Mouse (Mus musculus) NIH3T3 (cell line): ENCODE results near the gene Stat5a.
A peak's percentile ranks its signal among the peaks of the same experiment; 100 is the strongest.

Source experiments
- DNase-seq: peaks from one replicate; pipeline ENCODE4 v3.0.0-alpha.2; 2012; ENCODE audit warnings: low read depth

The Stat5a gene

DNA sequence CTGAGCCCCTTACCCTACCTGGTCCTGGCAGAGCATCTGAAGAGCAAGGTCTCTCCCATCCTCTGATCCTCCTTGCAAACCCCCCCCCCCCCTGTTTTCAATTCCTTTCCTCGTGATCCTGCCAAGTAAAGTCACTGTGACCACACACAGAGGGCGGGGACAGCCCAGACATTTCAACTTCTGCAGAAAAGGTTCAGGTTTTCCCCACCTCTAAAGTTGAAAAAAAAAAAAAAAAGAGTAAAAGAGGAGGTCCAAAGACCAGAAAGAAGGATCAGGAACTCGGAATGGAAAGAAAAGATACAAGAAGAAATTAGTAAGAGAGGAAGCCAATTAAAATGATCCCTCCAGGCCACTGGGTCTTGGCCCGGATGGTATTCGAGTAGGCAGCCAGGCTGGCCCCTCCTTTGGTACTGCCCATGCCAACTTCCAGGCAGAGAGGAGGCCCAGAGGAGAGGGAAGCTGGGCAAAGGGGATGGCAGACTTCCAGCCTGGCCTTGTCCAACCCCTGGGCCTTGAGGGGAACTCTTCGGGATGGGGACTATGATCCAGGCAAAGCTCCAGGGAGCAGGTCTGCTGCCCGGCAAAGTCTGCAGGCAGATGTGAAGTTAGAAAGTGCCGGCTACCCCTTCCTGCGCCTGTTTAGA, at the start of gene Stat5a:
Stat5a (plus strand) TSS at position 417 of the 644 bp plus-strand sequence.
- peak; percentile 60 for DNase-seq

DNA sequence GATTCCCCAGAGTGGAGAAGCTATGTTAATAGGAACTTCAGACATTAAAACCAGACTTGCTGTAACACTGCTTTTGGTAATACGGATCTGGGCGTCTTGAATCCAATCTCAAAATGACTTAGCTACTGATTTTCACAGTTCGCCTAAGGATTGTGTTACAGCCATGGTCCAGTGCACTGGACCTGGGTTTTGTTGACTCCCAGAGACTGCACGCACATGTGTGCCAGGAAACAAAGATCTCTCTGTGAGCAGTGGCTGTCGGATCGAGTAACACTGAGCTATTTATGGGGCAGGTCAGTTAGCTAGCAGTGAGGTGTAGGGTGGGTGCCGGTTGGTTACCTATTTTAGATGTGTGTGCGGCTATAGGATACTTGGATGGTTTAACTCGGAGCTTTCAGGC, 48.6 kb upstream of the Stat5a start:
- no peak for DNase-seq

DNA sequence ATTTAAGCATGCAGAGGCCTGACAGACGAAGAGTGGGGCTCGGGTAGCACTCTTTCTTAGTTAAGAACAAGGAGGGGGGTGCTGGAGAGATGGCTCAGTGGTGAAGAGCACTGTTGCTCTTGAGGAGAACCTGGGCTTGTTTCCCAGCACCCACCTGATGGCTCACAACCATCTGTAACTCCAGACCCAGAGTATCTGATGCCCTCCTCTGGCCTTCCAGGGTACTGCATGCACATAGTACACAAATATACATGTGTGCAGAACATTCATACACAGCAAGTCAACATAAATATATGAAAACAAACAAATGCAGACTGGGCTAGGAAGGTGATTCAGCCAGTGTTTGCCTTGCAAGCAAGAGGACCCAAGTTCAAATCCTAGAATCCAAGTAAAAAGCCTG, 48.0 kb upstream of the Stat5a start:
- no peak for DNase-seq

DNA sequence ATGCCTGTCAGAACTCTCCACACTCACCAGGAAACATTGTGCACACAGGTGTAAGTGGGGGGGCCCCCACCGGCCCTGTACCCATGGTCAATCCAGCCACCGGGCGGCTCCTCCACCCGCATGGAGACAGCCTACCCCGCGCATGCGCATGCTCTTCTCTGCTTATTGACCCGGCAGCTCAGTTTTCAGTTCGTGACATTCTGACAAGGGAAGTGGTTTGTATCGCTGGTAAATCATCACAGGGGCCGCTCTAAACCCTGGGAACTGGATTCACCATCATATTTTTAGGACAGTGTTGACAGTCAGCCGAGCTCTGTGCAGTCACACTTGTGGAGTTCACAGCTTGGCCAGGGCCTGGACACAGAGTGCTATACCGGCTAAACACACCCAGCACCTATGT, 44.7 kb upstream of the Stat5a start:
- no peak for DNase-seq

DNA sequence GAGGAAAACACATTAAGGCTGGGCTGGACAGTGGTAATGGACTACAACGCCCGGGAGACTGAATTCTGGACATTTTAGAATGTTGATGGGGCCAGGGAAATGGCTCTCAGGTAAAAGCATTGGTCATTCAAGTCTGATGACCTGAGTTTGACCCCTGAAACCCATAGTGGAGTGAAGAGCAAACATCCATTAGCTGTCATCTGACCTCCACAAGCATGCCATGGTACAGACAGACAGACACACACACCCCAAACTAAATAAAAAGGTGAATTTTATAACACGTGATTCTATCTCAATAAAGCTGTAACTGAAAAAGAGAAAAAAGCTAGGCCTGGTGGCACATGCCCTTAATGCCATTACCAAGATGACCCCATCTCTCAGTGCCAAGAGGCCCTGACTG, 42.8 kb upstream of the Stat5a start:
- DNase-seq: no peak

DNA sequence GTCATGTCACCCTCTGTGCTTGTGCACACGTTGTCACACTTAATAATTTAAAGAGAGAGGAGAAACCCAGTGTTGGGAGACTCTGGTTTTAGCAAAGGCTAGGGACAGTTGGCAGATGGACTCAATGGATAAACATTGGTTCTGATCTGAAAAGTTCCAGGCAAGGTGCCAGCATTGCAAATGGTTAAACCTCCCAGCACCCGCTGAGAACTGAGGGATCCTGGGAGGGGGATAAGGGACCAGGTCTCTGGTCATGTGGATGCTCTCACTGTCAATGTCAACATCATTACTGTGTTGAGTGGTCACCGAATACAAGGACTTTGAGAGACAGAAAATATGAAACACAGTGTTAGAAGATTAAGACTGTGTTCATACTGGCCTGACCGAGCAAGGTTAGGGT, 42.4 kb upstream of the Stat5a start:
- DNase-seq: no peak

DNA sequence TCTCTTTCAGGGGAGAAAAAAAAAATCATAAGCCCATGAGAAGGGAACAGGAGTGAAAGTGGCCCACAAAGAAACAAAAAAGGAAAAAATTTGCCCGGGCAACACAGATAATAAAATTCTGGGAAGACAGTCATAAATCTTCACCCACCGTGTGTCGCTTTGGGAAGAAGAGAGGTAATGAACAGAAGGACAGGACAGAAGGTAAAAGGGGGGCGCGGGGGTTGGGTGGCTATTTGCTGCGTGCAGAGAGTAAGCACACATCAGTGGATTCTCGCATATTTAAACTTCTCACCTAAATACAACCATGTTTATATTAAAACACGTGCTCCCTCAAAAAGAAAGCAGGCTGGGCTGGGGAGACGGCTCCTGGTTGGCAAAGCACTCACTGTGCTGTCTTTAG, 41.8 kb upstream of the Stat5a start:
- no peak for DNase-seq

DNA sequence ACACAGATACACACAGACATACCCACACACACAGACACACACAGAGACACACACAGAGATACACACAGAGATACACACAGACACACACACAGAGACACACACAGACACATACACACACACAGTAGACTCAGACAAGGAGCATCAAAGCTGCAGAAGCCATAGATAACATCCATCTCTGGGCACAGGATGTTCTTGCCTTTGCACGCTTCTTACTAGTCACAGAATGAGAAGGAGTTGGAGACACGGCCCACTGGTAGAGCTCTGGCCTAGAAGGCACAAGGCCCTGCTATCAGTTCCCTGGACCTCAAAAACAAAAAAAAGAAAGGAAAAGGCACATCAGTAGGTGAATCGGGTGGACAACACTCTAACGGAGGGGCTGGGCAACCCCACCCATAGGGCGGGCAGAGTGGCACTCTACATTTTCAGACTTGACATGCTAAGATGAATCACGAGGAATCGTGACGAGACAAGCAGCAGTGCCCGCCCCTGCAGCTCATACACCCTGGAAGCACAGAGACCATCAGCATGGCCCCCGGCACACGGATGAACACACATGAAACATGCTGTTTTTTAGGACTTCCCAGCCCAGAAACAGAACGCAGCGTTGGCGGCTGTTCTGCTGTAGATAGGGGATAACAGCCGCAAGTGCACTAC, 40.7 kb upstream of the Stat5a start:
- no peak for DNase-seq

DNA sequence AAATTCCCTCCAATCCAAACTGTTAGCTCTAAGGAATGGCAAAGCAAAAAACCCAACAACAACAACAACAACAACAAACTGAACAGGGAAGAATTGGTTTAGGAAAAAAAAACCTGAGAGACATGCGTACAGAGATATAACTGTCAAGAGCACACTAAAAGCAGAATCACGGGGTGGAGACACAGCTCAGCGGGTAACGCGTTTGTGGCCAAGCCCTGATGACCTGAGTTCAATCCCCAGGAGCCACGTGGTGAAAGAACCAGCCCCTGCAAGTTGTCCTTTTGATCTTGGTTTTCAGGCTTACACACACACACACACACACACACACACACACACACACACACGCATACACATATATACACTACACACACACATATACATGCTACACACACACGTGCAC, 40.1 kb upstream of the Stat5a start:
- no peak for DNase-seq

DNA sequence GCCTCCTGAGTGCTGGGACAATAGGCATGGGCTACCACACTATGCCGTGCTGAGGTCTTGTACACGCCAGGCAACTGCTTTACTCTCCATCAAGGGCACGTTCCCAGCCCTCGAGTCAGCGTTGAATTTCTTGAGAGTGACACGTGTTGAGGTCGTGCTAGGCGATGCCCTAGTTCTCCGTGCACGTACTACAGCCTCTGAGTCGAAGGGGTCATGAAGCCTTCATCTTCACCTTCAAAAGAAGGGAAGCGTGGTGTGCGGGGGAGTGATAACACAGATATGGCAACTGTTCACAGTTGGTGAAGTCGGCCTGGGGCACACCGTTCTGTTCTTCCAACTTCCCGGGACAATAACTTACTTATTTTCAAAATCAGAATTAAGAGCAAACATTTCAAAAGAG, 39.5 kb upstream of the Stat5a start:
- no peak for DNase-seq

DNA sequence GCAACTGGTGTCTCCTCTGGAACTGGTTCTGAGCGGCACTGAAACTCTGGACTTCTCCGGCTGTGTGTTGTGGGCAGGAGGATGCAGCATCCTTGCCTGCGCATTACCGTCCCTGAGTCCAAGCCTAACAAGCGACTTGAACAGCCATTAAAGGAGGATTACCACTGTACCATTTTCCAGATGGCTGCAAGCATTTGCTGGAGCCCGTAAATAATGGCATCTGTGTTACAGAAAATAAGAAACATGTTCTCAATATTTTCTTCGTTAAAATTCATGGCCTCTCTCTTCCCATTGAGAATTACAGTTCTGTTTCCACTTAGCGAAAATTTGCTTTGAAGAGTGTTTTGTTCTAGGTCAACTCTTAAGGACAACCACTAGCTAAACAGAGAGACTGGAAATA, 39.1 kb upstream of the Stat5a start:
- no peak for DNase-seq

DNA sequence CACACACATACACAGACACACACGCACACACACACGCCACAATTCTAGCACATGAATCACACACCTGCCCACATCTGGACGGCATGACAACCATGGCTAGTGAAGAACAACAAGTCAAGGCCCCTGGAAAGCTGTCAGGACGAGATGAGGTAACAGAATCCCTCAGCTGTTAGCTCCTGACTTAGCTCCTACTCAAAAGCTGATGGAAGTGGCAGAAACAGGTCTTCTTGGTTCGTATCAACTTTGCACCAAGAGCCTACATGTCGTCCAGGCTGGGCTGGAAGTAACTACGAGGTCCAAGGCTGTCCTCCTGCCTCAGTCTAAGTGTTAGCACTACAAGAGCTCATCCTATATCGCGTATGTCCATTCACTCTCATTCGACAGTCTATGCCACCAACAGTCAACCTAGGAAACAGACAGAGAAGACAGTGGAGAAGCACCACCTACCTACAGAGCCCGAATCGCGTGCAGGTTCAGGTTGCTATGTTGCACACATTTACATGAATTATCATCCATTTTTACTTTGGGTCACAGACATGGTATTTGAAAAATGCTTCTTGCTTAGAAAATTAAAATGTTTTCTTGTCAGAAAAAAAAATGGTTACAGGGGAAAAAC, 37.4 kb upstream of the Stat5a start:
- peak; percentile 36 for DNase-seq

DNA sequence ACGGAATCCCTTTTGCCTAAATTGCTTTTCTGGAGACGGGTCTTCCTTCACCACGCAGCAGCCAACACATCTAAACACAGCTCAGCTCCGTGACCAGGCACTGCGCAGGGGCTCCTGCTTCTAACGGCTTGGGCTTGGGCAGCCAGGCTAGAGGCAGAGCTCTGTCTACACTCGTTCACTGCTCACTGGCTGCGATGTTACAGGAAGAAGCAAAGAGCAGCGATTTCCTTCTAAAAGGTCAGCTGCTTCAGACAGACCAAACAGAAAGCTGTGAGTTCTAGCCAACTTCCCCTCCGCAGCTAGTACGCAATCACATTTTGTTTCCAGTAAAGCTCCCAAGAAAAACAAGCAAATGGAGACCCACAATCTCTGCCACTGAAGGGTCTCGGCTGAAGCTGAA, 36.8 kb upstream of the Stat5a start:
- no peak for DNase-seq

DNA sequence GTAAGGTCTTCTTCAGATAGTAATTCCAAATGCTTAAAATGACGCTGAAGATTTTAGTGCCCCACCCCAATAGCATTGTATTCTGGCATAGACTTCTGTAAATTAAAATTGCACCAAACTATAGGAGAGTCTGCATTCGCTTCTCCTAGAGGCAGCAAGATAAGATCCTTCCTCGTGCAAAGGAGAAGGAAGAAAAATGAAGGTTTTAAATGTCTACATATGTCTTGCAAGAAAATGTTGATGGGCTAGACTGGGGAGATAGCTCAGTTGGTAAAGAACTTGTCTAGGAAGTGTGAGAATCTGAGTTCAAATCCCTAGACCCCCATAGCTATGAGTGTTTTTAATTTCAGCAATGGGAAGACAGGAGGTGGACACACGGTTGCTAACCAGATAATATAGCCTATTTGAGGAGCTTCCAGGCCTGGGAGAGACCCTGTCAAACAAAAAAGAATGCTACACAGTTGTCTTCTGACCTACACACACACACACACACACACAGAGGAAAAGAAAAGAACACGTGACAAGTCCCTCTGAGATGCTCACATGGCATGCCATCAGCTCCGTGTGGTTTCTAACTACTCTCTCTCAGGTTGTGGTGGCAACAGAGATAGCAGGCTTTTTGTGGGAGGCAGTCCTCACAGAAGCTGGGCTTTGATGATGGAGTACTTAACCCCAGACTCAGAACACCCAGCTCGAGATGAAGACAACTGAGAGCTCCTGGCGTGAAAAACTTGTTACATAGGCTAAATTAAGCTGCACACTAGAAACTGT, 35.4 kb upstream of the Stat5a start:
- DNase-seq: no peak

DNA sequence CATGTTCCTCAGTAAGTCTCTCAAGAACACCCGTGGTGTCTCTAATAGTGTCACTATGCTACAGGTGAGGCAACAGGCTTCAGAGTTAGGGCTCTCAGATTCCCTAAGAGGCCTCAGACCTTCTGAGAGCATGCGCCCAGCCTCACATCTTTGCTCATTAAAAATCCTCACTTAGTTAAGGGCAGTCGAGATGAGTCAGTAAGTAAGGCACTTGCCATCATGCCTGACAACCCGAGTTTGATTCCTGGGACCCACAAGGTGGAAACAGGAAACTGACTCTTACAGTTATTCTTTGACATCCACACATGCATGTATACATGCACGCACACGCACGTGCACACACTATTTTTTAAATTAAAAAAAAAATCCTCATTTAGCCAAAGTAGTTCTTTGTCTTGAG, 34.7 kb upstream of the Stat5a start:
- no peak for DNase-seq

DNA sequence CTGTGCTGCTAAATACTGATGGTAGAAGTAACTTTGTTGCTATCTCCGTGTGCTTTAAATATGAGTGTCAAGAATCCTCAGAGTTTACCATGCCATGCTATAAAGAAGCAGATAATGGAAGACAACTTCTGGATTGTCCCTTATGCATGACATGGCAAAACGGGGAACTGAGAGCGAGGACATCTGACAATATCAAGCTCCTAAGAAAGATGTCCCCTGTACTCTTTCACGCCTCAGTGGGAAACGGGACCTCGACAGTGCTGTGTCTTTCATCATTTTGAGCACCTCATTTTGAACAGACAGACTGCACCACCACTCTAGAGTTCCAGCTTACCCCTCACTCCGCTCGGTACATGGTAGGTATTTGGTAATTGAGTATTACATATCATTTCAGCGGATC, 33.7 kb upstream of the Stat5a start:
- DNase-seq: no peak

DNA sequence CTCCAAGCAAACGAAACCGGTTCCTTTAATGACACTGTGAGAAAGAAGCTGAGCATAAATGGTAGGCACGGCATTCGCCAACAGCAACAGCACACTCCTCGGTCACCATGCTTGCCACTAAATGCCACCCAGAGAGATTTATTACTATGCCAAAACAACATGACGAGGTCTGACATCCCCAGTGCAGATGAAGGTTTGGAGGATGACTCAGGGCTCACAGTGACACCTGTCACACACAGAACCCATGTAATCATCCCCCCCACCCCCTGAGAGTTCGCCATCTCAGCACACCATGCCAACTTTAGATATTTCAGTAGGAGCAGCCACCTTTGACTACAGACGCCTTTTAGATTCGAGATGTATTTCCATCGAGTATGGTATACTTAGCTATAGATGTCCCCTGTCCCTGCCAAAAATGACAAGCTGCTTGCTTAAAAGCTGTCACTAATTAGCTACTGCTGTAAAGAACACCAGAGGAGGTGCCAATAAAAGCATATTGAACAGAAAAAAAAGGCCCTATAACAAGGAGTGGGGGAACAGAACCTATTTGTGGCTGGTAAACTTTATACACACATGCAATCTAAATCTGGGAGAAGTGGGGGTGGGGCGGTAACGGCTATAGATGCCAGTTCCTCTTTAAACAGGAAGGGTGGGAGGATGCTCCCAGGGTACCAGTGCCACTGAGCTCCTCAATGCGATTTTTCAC, 32.8 kb upstream of the Stat5a start:
- DNase-seq: no peak

DNA sequence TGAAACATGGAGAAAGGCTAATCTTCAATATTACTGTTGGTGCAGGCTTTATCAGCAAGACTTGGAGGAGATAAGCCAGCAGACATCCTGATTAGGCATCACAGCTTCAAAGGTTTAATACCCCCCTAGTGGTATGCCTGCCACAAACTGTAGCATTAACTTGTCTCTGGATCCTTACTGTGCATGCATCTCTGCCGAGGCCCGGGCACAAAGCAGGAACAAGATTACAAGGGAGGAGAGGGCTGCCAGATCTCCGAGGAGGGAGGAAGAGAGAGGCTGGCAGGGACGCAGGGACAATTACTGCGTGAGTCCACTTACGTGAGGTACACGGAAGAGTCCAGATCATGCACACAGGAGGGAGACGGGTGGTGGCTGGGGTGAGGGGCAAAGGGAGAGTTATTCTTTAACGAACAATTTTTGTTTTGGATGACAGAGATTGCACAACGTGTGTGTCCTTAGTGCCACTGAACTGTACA, 30.4 kb upstream of the Stat5a start:
- DNase-seq: no peak

DNA sequence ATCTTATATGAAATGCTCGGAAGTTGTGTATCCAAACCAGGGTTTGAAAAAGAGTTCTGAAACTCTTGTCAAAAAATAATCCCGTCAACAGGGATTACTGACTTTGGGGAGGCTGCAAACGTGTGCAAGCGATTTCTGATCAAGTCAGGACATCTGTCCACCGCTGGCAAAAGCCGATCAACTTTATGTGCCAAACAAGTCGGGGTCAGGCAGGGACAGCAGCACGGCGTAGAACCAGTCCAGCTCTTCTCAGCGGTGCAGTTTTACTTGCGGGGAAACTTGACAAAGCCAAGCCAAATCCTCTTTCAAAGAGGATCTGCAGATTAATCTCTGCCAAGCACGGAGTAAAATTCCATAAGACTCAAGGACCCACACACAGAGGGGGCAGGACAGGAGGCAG, 29.5 kb upstream of the Stat5a start:
- no peak for DNase-seq

DNA sequence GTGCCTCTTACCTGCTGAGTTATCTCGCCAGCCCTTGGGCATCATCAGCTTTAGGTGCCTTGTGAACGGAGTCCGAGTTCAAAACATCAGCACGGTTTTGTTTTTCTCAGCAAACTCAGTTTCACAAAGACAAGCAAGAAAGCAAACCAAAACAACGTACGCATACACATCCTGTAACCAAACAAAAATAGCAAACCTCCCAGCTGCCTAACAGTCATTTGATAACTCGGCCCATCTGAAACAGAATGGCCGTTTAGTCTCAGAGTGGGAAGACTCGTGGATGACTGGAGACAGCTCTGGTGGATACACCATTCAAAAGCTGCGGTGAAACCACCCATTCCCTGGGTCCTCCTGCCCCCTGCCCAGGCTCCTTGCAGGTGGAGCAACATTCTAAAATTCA, 27.8 kb upstream of the Stat5a start:
- DNase-seq: no peak

DNA sequence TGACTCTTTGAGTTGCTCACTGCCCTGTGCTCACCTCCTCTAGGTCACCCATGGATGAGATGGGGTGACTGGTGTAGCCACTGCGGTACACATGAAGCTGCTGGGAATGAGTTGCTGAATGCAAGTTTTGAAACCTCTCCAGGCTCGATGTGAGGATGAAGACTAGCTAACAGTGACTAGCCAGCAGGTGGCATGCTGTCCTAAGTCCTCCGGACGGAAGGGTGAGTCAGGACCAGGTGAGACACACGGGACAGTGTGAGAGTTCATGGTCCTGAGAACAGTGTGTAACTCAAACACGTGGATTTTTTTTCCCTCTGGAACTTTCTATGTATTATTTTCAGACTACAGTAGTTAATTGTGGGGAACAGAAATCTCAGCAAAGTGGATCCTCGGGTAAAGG, 25.7 kb upstream of the Stat5a start:
- DNase-seq: peak; percentile 39
